Mouse (Mus musculus) embryonic facial prominence, embryonic 13.5 days (tissue): Measurements from ENCODE around the gene Srcap. TPM values are rescaled to one million over a fixed set of nuclear protein-coding genes. Genes with fewer than 3 reads are reported as not detected.

ENCODE experiments used
- ATAC-seq: fragments of 200-750 bp; cut with Nextera tagmentation; 2 replicates; pipeline ENCODE4 v1.8.0; 2017; ENCODE audit warnings: low read depth; ENCODE audit not compliant: insufficient number of reproducible peaks, insufficient read depth, low FRiP score, low TSS enrichment
- H3K27ac ChIP-seq: fragments of 300-500 bp; sonication (generic); 2 replicates; pipeline ENCODE4 v1.5.1; 2015; ENCODE audit warnings: moderate library complexity, mild to moderate bottlenecking, inconsistent platforms
- H3K27me3 ChIP-seq: fragments of 300-500 bp; sonication (generic); 2 replicates; pipeline ENCODE4 v1.6.1; 2015; ENCODE audit warnings: mild to moderate bottlenecking, inconsistent platforms
- H3K36me3 ChIP-seq: fragments of 300-500 bp; sonication (generic); 2 replicates; pipeline ENCODE4 v1.6.1; 2015; ENCODE audit warnings: mild to moderate bottlenecking, inconsistent platforms
- H3K4me1 ChIP-seq: fragments of 300-500 bp; sonication (generic); 2 replicates; pipeline ENCODE4 v1.6.1; 2015; ENCODE audit warnings: inconsistent platforms
- H3K4me2 ChIP-seq: fragments of 300-500 bp; sonication (generic); 2 replicates; pipeline ENCODE4 v1.6.1; 2015; ENCODE audit warnings: moderate library complexity, mild to moderate bottlenecking, inconsistent platforms
- H3K4me3 ChIP-seq: fragments of 300-500 bp; sonication (generic); 2 replicates; pipeline ENCODE4 v1.5.1; 2015; ENCODE audit warnings: mild to moderate bottlenecking, inconsistent platforms
- H3K9ac ChIP-seq: fragments of 300-500 bp; sonication (generic); 2 replicates; pipeline ENCODE4 v1.6.1; 2015; ENCODE audit warnings: mild to moderate bottlenecking, inconsistent platforms
- H3K9me3 ChIP-seq: fragments of 300-500 bp; sonication (generic); 2 replicates; pipeline ENCODE4 v1.6.1; 2016; ENCODE audit warnings: inconsistent platforms
- WGBS: fragments of 180-500 bp; shearing (Covaris S2); methylation state at CpG from one replicate; pipeline ENCODE4 v1.1.7; 2015; ENCODE audit warnings: mixed read lengths; 5-methylcytosine and 5-hydroxymethylcytosine counted together
- polyA plus RNA-seq: library from polyadenylated mRNA; unstranded; fragments of >200 nt; fragmentation: Nextera tagmentation; extraction: Ambion mirVana; gene quantifications from 2 replicates; pipeline ENCODE4 v1.2.1, GENCODE M21; 2015

The Srcap gene
- polyA plus RNA-seq, 1 experiment from 2014 or later, result 55.6 TPM

DNA sequence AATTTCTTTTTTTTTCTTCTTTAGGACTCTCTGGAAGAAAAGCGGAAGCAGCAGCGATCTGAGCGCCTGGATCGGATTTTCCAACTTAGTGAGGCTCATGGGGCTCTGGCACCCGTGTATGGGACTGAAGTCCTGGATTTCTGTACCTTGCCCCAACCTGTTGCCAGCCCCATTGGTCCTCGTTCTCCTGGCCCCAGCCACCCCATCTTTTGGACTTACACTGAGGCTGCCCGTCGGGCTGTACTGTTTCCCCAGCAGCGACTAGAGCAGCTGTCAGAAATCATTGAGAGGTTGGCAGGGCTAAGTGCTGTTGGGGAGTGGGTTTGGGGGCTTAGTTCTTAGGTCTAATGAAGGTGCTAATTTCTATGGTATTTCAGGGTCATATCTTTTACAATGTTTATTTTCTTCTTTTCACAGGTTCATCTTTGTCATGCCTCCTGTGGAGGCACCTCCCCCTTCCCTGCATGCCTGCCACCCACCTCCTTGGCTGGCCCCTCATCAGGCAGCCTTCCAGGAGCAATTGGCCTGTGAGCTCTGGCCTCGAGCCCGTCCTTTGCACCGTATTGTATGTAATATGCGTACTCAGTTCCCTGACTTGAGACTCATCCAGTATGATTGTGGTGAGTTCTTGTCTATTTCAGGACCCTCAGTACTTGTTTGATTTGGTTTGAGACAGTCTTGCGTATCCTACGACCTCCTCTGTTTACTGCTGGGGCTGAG, 37.5 kb downstream of the Srcap start:
- peaks cover 80% of the 10 kb centered on the region for H3K36me3 ChIP-seq
- H3K27ac ChIP-seq, result no peak overlapping the region
- H3K9me3 ChIP-seq, result no peaks in the 10 kb centered on the region
- H3K4me3 ChIP-seq, result no peak overlapping the region
- H3K4me1 ChIP-seq, result no peaks in the 10 kb centered on the region
- 92% methylated on average over 15 of the region's 15 CpGs for WGBS
- no peak for ATAC-seq
- no peak overlapping the region for H3K4me2 ChIP-seq
- no peak overlapping the region for H3K9ac ChIP-seq
- no peaks in the 10 kb centered on the region for H3K27me3 ChIP-seq

DNA sequence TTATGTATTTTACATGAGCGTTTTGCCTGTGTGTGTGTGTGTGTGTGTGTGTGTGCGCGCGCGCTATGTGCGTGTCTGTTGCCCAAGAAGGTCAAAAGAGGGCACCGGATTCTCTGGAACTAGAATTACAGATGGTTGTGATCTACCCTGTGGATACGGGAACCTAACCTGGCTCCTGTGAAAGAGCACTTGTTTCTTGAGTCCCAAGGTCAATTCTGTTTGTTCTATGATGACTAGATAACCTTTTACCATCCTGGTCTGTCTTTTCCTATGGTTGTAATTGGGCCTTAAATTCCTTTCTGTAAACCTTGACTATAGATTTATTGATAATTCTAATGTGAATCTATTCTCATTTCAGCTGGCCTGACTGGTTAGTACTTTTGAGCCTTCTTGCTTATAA, 39.8 kb downstream of the Srcap start:
- no peak for ATAC-seq
- Histone ChIP-seq H3K36me3 (peaks cover 82% of the 10 kb centered on the region), H3K9ac (no peak overlapping the region), H3K4me1 (no peaks in the 10 kb centered on the region), H3K4me2 (no peak overlapping the region), H3K27me3 (no peaks in the 10 kb centered on the region), H3K27ac (no peak overlapping the region), H3K9me3 (no peaks in the 10 kb centered on the region), H3K4me3 (no peak overlapping the region)
- whole genome bisulfite sequencing, result 93% methylated on average over 8 of the region's 8 CpGs

DNA sequence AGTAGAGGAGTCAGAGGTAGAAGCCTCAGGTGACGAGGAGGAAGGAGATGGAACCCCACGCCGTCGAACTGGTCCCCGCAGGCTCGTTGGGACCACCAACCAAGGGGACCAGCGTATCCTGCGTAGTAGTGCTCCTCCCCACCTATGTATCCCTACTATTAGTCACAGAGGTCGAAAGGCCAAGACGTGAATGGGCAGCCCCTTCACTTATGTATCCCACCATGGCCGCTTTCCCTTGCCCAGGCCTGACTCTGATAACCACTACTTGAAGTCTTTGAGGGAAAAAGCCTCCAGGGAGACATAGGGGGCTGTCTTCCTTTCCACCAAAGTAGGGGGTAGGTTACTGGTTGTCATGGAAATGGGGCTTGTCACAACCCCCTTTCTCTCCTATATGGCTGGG, 48.8 kb downstream of the Srcap start:
- Histone ChIP-seq H3K4me2 (no peak overlapping the region), H3K4me3 (no peak overlapping the region), H3K36me3 (peaks cover 80% of the 10 kb centered on the region), H3K9me3 (no peaks in the 10 kb centered on the region), H3K4me1 (peaks cover 4% of the 10 kb centered on the region; the same call in 1 of the 2 replicates), H3K27me3 (no peaks in the 10 kb centered on the region), H3K27ac (no peak overlapping the region), H3K9ac (no peak overlapping the region)
- whole genome bisulfite sequencing, result 87% methylated on average over 11 of the region's 11 CpGs
- no peak for ATAC-seq

GRCm38 (mm10) chr7:127561340-127561858, 49.6 kb downstream of the Srcap start, which contains the start of gene Tmem265:
Gene Tmem265, plus strand, starts transcription at chr7:127561390.
- Histone ChIP-seq H3K9ac (no peak within 1 kb of the TSS), H3K4me1 (peaks cover 4% of the 10 kb centered on the region; the same call in 1 of the 2 replicates), H3K36me3 (peaks cover 80% of the 10 kb centered on the region), H3K4me2 (no peak within 1 kb of the TSS), H3K27ac (peak within 1 kb of the TSS; percentile 33; the same call in 1 of the 2 replicates), H3K9me3 (no peaks in the 10 kb centered on the region), H3K27me3 (no peaks in the 10 kb centered on the region), H3K4me3 (no peak within 1 kb of the TSS)
- 85% methylated on average over 5 of the region's 5 CpGs for WGBS
- no peak for ATAC-seq

- Histone ChIP-seq H3K4me2 (no peak overlapping the region), H3K4me1 (peaks cover 4% of the 10 kb centered on the region; the same call in 1 of the 2 replicates), H3K36me3 (peaks cover 69% of the 10 kb centered on the region), H3K27ac (0 out of 2 replicates have a peak overlapping the region, but pooled peaks have one; percentile 22), H3K4me3 (no peak overlapping the region), H3K9me3 (no peaks in the 10 kb centered on the region), H3K9ac (no peak overlapping the region), H3K27me3 (no peaks in the 10 kb centered on the region)
- 78% methylated on average over 6 of the region's 6 CpGs for WGBS
- no peak for ATAC-seq
These were observed 52.8 kb downstream of the Srcap start for GRCm38 (mm10) chr7:127564381-127565150.

GRCm38 (mm10) chr7:127572895-127573471, 61.2 kb downstream of the Srcap start, which contains the start of gene Phkg2:
Gene Phkg2, plus strand, starts transcription at chr7:127573340.
- peaks cover 19% of the 10 kb centered on the region for H3K4me1 ChIP-seq
- peak within 1 kb of the TSS; percentile 87 for H3K9ac ChIP-seq
- peak within 1 kb of the TSS; percentile 95 for H3K4me2 ChIP-seq
- H3K27ac ChIP-seq, result peak within 1 kb of the TSS; percentile 74
- H3K36me3 ChIP-seq, result peaks cover 28% of the 10 kb centered on the region
- no peaks in the 10 kb centered on the region for H3K9me3 ChIP-seq
- under 1% methylated on average over 17 of the region's 17 CpGs for WGBS
- peak within 1 kb of the TSS; percentile 78 for H3K4me3 ChIP-seq
- no peaks in the 10 kb centered on the region for H3K27me3 ChIP-seq
- ATAC-seq, result peak; percentile 93

DNA sequence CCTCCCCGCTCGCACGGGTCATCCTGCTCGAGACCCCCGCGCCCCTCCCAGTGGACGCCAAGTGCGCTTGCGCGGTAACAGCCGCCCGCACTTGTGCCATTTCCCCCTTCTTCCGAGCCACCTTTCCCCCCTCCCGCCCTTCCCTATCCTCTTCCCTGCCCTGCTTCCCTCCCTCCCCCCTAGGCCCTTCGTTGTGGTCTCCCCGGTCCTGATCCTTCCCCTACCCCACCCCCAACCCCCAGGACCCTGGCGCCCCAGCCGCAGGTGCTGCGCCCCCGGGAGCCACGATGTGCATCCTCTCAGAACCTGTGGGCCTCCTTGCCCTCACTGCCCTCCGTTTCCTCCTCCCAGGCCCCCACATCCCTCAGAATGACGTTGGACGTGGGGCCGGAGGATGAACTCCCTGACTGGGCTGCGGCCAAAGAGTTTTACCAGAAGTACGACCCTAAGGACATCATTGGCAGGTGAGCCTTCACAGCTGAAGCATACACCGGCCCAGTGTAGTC, 61.8 kb downstream of the Srcap start:
- peaks cover 19% of the 10 kb centered on the region for H3K4me1 ChIP-seq
- peak overlapping the region; percentile 78 for H3K4me3 ChIP-seq
- H3K9ac ChIP-seq, result peak overlapping the region; percentile 87
- H3K4me2 ChIP-seq, result peak overlapping the region; percentile 95
- peaks cover 32% of the 10 kb centered on the region for H3K36me3 ChIP-seq
- no peaks in the 10 kb centered on the region for H3K27me3 ChIP-seq
- whole genome bisulfite sequencing, result under 1% methylated on average over 26 of the region's 28 CpGs
- peak overlapping the region; percentile 33; the same call in 1 of the 2 replicates for H3K27ac ChIP-seq
- no peaks in the 10 kb centered on the region for H3K9me3 ChIP-seq
- ATAC-seq, result peak; percentile 17; the same call in 1 of the 2 replicates

GRCm38 (mm10) chr7:127574115-127574514, 62.3 kb downstream of the Srcap start:
- Histone ChIP-seq H3K9ac (peak overlapping the region; percentile 87), H3K9me3 (no peaks in the 10 kb centered on the region), H3K4me3 (peak overlapping the region; percentile 78), H3K36me3 (peaks cover 31% of the 10 kb centered on the region), H3K27me3 (no peaks in the 10 kb centered on the region), H3K4me1 (peaks cover 19% of the 10 kb centered on the region), H3K27ac (no peak overlapping the region), H3K4me2 (peak overlapping the region; percentile 95)
- 23% methylated on average over 7 of the region's 7 CpGs for WGBS
- ATAC-seq, result no peak

DNA sequence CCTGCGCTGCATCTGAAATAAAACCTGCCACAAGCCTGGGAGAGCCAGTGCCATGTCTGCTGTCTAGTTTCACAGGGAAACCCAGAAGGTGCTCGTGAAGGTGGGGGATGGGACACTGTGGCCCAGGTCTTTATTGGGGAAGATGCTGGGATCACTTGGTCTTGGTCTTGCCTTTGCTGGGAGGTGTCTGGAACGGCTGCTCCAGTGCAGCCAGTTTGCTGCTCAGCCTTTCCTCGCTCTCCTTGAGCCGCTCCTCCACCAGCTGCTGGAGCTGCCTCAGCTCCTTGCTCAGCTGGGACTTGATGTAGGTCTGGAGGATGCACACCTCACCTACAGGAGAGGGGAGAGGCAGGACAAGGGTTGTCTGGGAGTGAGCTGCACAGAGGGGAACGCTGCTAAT, 71.5 kb downstream of the Srcap start:
- peaks cover 70% of the 10 kb centered on the region for H3K36me3 ChIP-seq
- H3K9me3 ChIP-seq, result no peaks in the 10 kb centered on the region
- WGBS, result 93% methylated on average over 6 of the region's 6 CpGs
- H3K9ac ChIP-seq, result no peak overlapping the region
- no peak overlapping the region for H3K4me2 ChIP-seq
- ATAC-seq, result no peak
- no peaks in the 10 kb centered on the region for H3K27me3 ChIP-seq
- no peak overlapping the region for H3K4me3 ChIP-seq
- no peak overlapping the region for H3K27ac ChIP-seq
- peaks cover 8% of the 10 kb centered on the region for H3K4me1 ChIP-seq

DNA sequence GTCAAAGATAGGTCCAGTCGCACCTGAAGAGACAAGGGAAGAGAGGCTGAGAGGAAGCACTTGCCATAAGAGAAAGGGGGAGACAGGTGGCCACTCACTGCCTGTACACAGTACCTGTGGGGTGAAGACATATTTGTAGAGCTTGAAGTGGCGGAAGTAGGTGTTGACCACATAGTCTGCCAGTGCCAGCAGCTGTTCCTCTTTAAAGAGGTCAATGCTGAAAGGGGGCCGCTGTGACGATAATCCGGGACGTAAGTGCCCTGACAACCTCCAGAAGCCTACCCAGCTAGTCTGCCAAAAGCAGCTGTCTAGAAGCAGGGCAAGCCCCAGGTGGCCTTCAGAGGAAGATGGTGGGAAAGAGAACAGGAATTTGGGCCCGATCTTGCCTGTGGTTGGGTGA, 73.2 kb downstream of the Srcap start:
- Histone ChIP-seq H3K4me3 (no peak overlapping the region), H3K4me1 (peaks cover 15% of the 10 kb centered on the region), H3K9ac (no peak overlapping the region), H3K36me3 (peaks cover 62% of the 10 kb centered on the region), H3K27ac (0 out of 2 replicates have a peak overlapping the region, but pooled peaks have one; percentile 11), H3K27me3 (no peaks in the 10 kb centered on the region), H3K4me2 (no peak overlapping the region), H3K9me3 (no peaks in the 10 kb centered on the region)
- no peak for ATAC-seq
- 81% methylated on average over 7 of the region's 7 CpGs for WGBS

GRCm38 (mm10) chr7:127586149-127586548, 74.4 kb downstream of the Srcap start:
- H3K4me1 ChIP-seq, result peaks cover 15% of the 10 kb centered on the region
- H3K27me3 ChIP-seq, result no peaks in the 10 kb centered on the region
- 93% methylated on average over 6 of the region's 6 CpGs for WGBS
- no peak overlapping the region for H3K4me2 ChIP-seq
- no peak overlapping the region for H3K9ac ChIP-seq
- H3K36me3 ChIP-seq, result peaks cover 61% of the 10 kb centered on the region
- no peak overlapping the region for H3K27ac ChIP-seq
- no peak for ATAC-seq
- H3K4me3 ChIP-seq, result no peak overlapping the region
- no peaks in the 10 kb centered on the region for H3K9me3 ChIP-seq
